Comparison of ENCODE assay signal across 23 mouse cellular contexts in the genomic region with DNA sequence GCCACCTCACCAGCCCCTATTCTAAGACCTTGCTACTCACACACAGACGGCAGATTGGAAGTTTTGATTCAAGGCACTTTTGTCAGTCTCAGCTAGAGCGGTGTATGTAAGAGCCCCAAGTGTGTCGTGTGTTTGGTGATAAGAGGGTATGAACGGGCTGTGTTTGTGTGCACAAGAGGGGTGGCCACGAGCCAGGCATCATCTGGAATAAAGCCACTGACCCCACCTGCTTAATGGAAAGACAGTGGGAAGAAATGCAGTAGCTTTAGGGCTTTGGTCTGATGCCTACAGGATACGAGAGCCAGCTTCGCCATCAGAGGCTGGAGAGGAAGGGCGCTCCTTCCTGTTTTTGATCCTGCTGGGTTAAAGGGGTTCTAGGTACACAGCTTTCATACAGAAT. TPM values are rescaled to one million over a fixed set of nuclear protein-coding genes. Genes with fewer than 3 reads are reported as not detected.
"Had no signal": no experiment of that assay in that cellular context is flagged by ENCODE, and none has a peak within 500 bp of the region (broad histone marks: within the 10 kb centered on the region; RNA-seq: fewer than 3 reads in every experiment).

No protein-coding gene starts in this region.

- H3K9ac ChIP-seq: heart, embryonic 12.5 days; hindbrain, embryonic 13.5 days; hindbrain, embryonic 15.5 days; kidney, embryonic 15.5 days; limb, embryonic 13.5 days; limb, embryonic 15.5 days; liver, embryonic 12.5 days; liver, embryonic 14.5 days had no signal

- H3K4me3 ChIP-seq: heart, embryonic 12.5 days; hindbrain, embryonic 13.5 days; hindbrain, embryonic 15.5 days; kidney, embryonic 15.5 days; limb, embryonic 13.5 days; limb, embryonic 15.5 days; liver, embryonic 12.5 days had no signal

- H3K27ac ChIP-seq: hindbrain, embryonic 13.5 days; hindbrain, embryonic 15.5 days; hindbrain, postnatal 0 days; kidney, embryonic 15.5 days; kidney, postnatal 0 days; limb, embryonic 13.5 days; limb, embryonic 15.5 days; liver, embryonic 12.5 days; liver, embryonic 14.5 days had no signal

- DNase-seq: gastrocnemius, postnatal 14 days; gastrocnemius, postnatal 36 days; heart, adult 11 months; kidney, adult 11 months; kidney, adult 2 months; kidney, adult 9 months; kidney, postnatal 14 days; kidney, postnatal 36 days; layer of hippocampus, adult 9-11 months; layer of hippocampus, postnatal 36 days had no signal

- H3K4me2 ChIP-seq: heart, embryonic 12.5 days; hindbrain, embryonic 13.5 days; hindbrain, embryonic 15.5 days; kidney, embryonic 15.5 days; limb, embryonic 13.5 days; limb, embryonic 15.5 days; liver, embryonic 12.5 days had no signal

- ATAC-seq: hindbrain, postnatal 0 days; intestine, embryonic 16.5 days; liver, embryonic 12.5 days had no signal

- H3K9me3 ChIP-seq: heart, embryonic 12.5 days; hindbrain, embryonic 13.5 days; hindbrain, embryonic 15.5 days; kidney, embryonic 15.5 days; limb, embryonic 13.5 days; limb, embryonic 15.5 days; liver, embryonic 12.5 days had no signal

- H3K27me3 ChIP-seq: heart, embryonic 12.5 days; hindbrain, embryonic 13.5 days; hindbrain, embryonic 15.5 days; kidney, embryonic 15.5 days; limb, embryonic 13.5 days; limb, embryonic 15.5 days; liver, embryonic 12.5 days had no signal

- H3K4me1 ChIP-seq: hindbrain, embryonic 13.5 days; hindbrain, embryonic 15.5 days; kidney, embryonic 15.5 days; limb, embryonic 13.5 days; limb, embryonic 15.5 days; liver, embryonic 12.5 days had no signal

RNA-seq across cellular contexts. Expression of gene Papln, which starts 27.2 kb away (rescaled TPM):
- total RNA-seq: hematopoietic stem cell, adult 5-6 weeks had no signal
- polyA plus RNA-seq: limb, embryonic 11.5 days had no signal
